Mouse (Mus musculus) CH12.LX (cell line): Measurements from ENCODE around the gene Cln5.

Experiments used
- CTCF ChIP-seq, 2 experiments: IDR thresholded peaks in 1 of 2; conservative IDR thresholded peaks in 1 of 2; 2 replicates each; pipeline ENCODE4 v1.5.1; 2011 to 2012; ENCODE audit warnings: low read depth in 2 of 2, low read length in 2 of 2, improper control_type of control experiment in 1 of 2, inconsistent platforms in 1 of 2, mild to moderate bottlenecking in 1 of 2, moderate library complexity in 1 of 2
- EP300 ChIP-seq: IDR thresholded peaks from 2 replicates; pipeline ENCODE4 v1.6.1; 2011; ENCODE audit warnings: low read length, improper control_type of control experiment
- HCFC1 ChIP-seq: IDR thresholded peaks from 2 replicates; pipeline ENCODE4 v1.6.1; 2012; ENCODE audit warnings: low read depth, mild to moderate bottlenecking, inconsistent platforms, low read length, improper control_type of control experiment
- ZNF384 ChIP-seq: IDR thresholded peaks from 2 replicates; pipeline ENCODE4 v1.6.1; 2012; ENCODE audit warnings: low read depth, low read length, improper control_type of control experiment, inconsistent platforms

DNA sequence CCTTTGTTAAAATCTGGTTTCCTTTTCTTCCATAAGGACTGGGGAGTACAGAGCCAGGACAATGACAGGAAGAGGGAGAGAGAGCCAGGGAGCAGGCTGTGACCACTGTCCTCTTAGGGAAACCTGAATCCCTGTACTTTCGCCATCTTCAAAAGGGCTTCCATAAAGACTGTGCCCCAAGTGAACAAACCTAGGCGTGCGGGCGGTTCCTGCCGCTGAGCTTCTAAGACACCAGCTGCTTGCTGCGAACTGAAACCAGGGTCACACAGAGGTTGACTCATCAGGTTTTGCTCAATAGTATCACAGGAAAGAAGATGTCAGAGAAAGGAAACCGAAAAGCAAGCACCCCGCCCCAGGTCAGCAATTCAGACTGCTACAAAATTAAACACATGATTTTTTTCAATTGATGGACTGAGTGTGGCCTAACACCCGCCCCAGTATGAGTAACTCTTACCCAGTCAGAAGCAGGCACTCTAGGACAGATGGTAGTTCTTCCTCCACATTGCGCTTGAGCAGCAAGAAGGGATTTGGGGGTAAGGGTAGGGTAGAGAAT, 36.7 kb upstream of the Cln5 start:
- TF ChIP-seq ZNF384 (peak; percentile 72), EP300 (peak; percentile 87), CTCF (conservative IDR thresholded peaks at IDR 0.05 in 1 of 2, IDR thresholded peaks at IDR 0.05 in 1 of 2; ENCODE audit: low read depth in 2 of 2, low read length in 2 of 2) (no peak), HCFC1 (peak; percentile 34; the same call in 1 of the 2 replicates)
